Comparison of ENCODE assay signal across 8 mouse cellular contexts in the genomic region with DNA sequence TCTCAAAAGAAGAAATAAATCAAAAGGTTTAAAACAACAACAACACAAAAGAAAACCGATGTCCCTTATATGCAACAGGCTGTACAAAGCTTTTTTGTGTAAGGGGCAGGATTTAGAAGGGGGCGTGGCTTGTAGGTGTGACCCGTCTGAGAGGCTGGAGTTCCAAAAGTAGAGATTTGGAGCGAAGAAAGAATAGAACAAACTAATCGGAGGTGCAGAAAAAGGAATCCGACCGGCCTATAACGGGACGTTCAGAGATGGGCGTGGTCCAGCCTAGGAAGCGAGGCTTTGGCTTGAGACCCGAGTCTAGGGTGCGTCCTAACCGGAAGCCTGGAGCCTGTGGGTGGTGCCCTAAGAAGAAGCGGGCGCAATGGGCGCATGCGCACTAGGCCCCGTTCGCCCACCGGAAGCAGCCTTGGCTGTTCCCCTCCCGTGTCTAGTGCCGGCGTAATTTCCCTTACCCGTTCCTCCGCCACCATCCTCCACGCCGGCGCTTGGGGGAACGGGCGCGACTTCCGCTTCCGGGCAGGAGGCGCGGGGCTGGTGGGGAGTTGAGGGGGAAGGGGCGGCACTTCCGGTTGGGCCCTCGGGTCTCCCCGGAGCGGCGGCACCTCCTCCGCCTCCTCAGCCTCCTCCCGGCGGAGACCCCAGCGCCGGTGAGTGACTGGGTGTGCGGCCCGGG. TPM values are rescaled to one million over a fixed set of nuclear protein-coding genes. Genes with fewer than 3 reads are reported as not detected.
DNase-seq lines count a peak whose midpoint lies in the region; ATAC-seq lines count a peak whose summit lies in the region.

A gene (plus strand): TSS at position 377 of the 682 bp plus-strand sequence.
A gene (plus strand): TSS at position 554 of the 682 bp plus-strand sequence.

- peak; percentile 93 for ATAC-seq in erythroid progenitor cell, adult 5-6 weeks (replicated peaks; ENCODE audit: low FRiP score, poor library complexity, severe bottlenecking)
- ATAC-seq in heart, embryonic 13.5 days (ENCODE audit: extremely low read depth, insufficient number of reproducible peaks, low FRiP score, low TSS enrichment) = peak; percentile 85
- peak; percentile 87 for ATAC-seq in liver, embryonic 12.5 days
- ATAC-seq in stomach, embryonic 15.5 days (ENCODE audit: insufficient read depth, low FRiP score, low read depth) = peak; percentile 91

- peaks cover 39% of the 10 kb centered on the region for H3K4me1 ChIP-seq in heart, embryonic 13.5 days
- peaks cover 44% of the 10 kb centered on the region for H3K4me1 ChIP-seq in liver, embryonic 12.5 days
- H3K4me1 ChIP-seq in stomach, embryonic 15.5 days = peaks cover 16% of the 10 kb centered on the region; the same call in 1 of the 2 replicates

- H3K27me3 ChIP-seq in heart, embryonic 13.5 days (replicated peaks) = no peaks in the 10 kb centered on the region
- no peaks in the 10 kb centered on the region for H3K27me3 ChIP-seq in liver, embryonic 12.5 days (replicated peaks)
- H3K27me3 ChIP-seq in stomach, embryonic 15.5 days (replicated peaks) = no peaks in the 10 kb centered on the region

- peak; percentile 99 for DNase-seq in CD4-positive helper T cell, adult 2 months (ENCODE audit: low read depth, low spot score)
- DNase-seq in brain, embryonic 18.5 days (ENCODE audit: low read depth, low spot score) = peak; percentile 97
- peak; percentile 100 for DNase-seq in kidney, postnatal 10 days
- DNase-seq in natural killer cell, adult 2 months (ENCODE audit: low spot score in 2 of 2) = peak; percentile 99

- peaks cover 52% of the 10 kb centered on the region for H3K36me3 ChIP-seq in heart, embryonic 13.5 days
- H3K36me3 ChIP-seq in liver, embryonic 12.5 days = peaks cover 59% of the 10 kb centered on the region
- H3K36me3 ChIP-seq in stomach, embryonic 15.5 days = peaks cover 34% of the 10 kb centered on the region

- H3K9ac ChIP-seq in heart, embryonic 13.5 days = peak within 1 kb of the TSS; percentile 96
- peak within 1 kb of the TSS; percentile 95 for H3K9ac ChIP-seq in liver, embryonic 12.5 days
- peak within 1 kb of the TSS; percentile 94 for H3K9ac ChIP-seq in stomach, embryonic 15.5 days

- no peaks in the 10 kb centered on the region for H3K9me3 ChIP-seq in heart, embryonic 13.5 days
- H3K9me3 ChIP-seq in liver, embryonic 12.5 days (replicated peaks) = 0 out of 2 replicates have a peak, but pooled peaks cover 5% of the 10 kb centered on the region
- no peaks in the 10 kb centered on the region for H3K9me3 ChIP-seq in stomach, embryonic 15.5 days

- WGBS in heart, embryonic 13.5 days = under 1% methylated on average over 44 of the region's 49 CpGs
- under 1% methylated on average over 44 of the region's 49 CpGs for WGBS in liver, embryonic 12.5 days (ENCODE audit: insufficient replicate concordance)
- WGBS in stomach, embryonic 15.5 days = under 1% methylated on average over 48 of the region's 49 CpGs

- peak within 1 kb of the TSS; percentile 91 for H3K4me2 ChIP-seq in heart, embryonic 13.5 days
- peak within 1 kb of the TSS; percentile 76 for H3K4me2 ChIP-seq in liver, embryonic 12.5 days
- H3K4me2 ChIP-seq in stomach, embryonic 15.5 days = peak within 1 kb of the TSS; percentile 79

- peak within 1 kb of the TSS; percentile 77 for H3K4me3 ChIP-seq in heart, embryonic 13.5 days
- peak within 1 kb of the TSS; percentile 88 for H3K4me3 ChIP-seq in liver, embryonic 12.5 days
- H3K4me3 ChIP-seq in stomach, embryonic 15.5 days (replicated peaks) = peak within 1 kb of the TSS; percentile 90

- peak within 1 kb of the TSS; percentile 95 for H3K27ac ChIP-seq in heart, embryonic 13.5 days (replicated peaks)
- H3K27ac ChIP-seq in liver, embryonic 12.5 days = peak within 1 kb of the TSS; percentile 97
- peak within 1 kb of the TSS; percentile 97 for H3K27ac ChIP-seq in stomach, embryonic 15.5 days

RNA-seq across cellular contexts. Expression of the first gene that starts in this region (rescaled TPM):
- total RNA-seq in erythroid progenitor cell, adult 5-6 weeks (2015; ENCODE audit: low replicate concordance) = 9.0 and 9.2 TPM in 2 replicates
- total RNA-seq in erythroid progenitor cell, adult 5-6 weeks (2017; ENCODE audit: low replicate concordance) = 6.3 and 7.6 TPM in 2 replicates
- 3.8 and 4.4 TPM in 2 replicates for polyA plus RNA-seq in heart, embryonic 13.5 days (2015; fragmentation: Nextera tagmentation; extraction: Ambion mirVana)
- polyA plus RNA-seq in liver, embryonic 12.5 days (2016; fragmentation: Nextera tagmentation; extraction: Ambion mirVana) = 2.6 and 2.7 TPM in 2 replicates
- polyA plus RNA-seq in stomach, embryonic 15.5 days (2015; fragmentation: Nextera tagmentation; extraction: Ambion mirVana) = 5.5 and 7.7 TPM in 2 replicates

RNA-seq across cellular contexts. Expression of the second gene that starts in this region (rescaled TPM):
- total RNA-seq in erythroid progenitor cell, adult 5-6 weeks (2015; ENCODE audit: low replicate concordance) = not detected in 2 replicates
- not detected in 2 replicates for total RNA-seq in erythroid progenitor cell, adult 5-6 weeks (2017; ENCODE audit: low replicate concordance)
- polyA plus RNA-seq in heart, embryonic 13.5 days (2015; fragmentation: Nextera tagmentation; extraction: Ambion mirVana) = 2.1 and 4.2 TPM in 2 replicates
- polyA plus RNA-seq in liver, embryonic 12.5 days (2016; fragmentation: Nextera tagmentation; extraction: Ambion mirVana) = 2.2 and 2.4 TPM in 2 replicates
- 19.2 and 20.8 TPM in 2 replicates for polyA plus RNA-seq in stomach, embryonic 15.5 days (2015; fragmentation: Nextera tagmentation; extraction: Ambion mirVana)

Comparison
In these comparisons a context has a peak if more than half of its experiments do, and no peak if none do; other contexts are left out.
1. Peak in every context shown above with its lines: DNase-seq, ATAC-seq, H3K4me3 ChIP-seq and H3K27ac ChIP-seq.